Mouse (Mus musculus): Measurements from ENCODE around the gene Taf4. TPM values are rescaled to one million over a fixed set of nuclear protein-coding genes. Genes with fewer than 3 reads are reported as not detected.

Taf4 gene
- total RNA-seq (2023): 10 to 100 TPM; 38.0 to 46.0 TPM

GRCm38 (mm10) chr2:179976628-179977343, at the start of gene Taf4:
TSS of gene Taf4 (minus strand) at chr2:179976646.

GRCm38 (mm10) chr2:180024401-180025098, 48.1 kb upstream of the Taf4 start, which contains the start of gene Lsm14b:
TSS of gene Lsm14b (plus strand) at chr2:180024987.

Other genes starting within 250 kb of the Taf4 start
- 10 to 100 TPM; 36.0 to 38.7 TPM for gene Lsm14b, start 48.3 kb upstream of the Taf4 start, total RNA-seq (2023)
- gene Psma7, start 65.8 kb upstream of the Taf4 start, total RNA-seq (2023): 100 to 1,000 TPM; 127 to 151 TPM
- gene Ss18l1, start 65.9 kb upstream of the Taf4 start, total RNA-seq (2023): 1 to 10 TPM; 7.1 to 8.5 TPM
- 10 to 100 TPM; 20.6 to 22.1 TPM for gene Mtg2, start 93.9 kb upstream of the Taf4 start, total RNA-seq (2023)
- not detected for gene Hrh3, start 127.8 kb upstream of the Taf4 start, total RNA-seq (2023)
- gene Osbpl2, start 142.7 kb upstream of the Taf4 start, total RNA-seq (2023): 10 to 100 TPM; 41.1 to 43.1 TPM
- 100 to 1,000 TPM; 114 to 122 TPM for gene Adrm1, start 194.8 kb upstream of the Taf4 start, total RNA-seq (2023)
- not detected for gene Lama5, start 249.2 kb upstream of the Taf4 start, total RNA-seq (2023)

Measured in B cell, adult 67 days (primary cell).